Mouse (Mus musculus) forebrain, embryonic 14.5 days (tissue): Measurements from ENCODE around the gene Baiap2. TPM values are rescaled to one million over a fixed set of nuclear protein-coding genes. Genes with fewer than 3 reads are reported as not detected.

Experiments
- ATAC-seq: fragments of 200-750 bp; cut with Nextera tagmentation; 2 replicates; pipeline ENCODE4 v1.8.0; 2017; ENCODE audit warnings: mild to moderate bottlenecking, moderate library complexity
- DNase-seq: peaks from one replicate; pipeline ENCODE4 v3.0.0-alpha.2; 2015; ENCODE audit warnings: low spot score
- H3K27ac ChIP-seq: fragments of 300-500 bp; sonication (generic); 2 replicates; pipeline ENCODE4 v1.5.1; 2014; ENCODE audit warnings: low read depth, mild to moderate bottlenecking, control low read depth, low read length, moderate library complexity
- H3K27me3 ChIP-seq: fragments of 300-500 bp; sonication (generic); replicated peaks from 2 replicates; pipeline ENCODE4 v1.6.1; 2014; ENCODE audit warnings: low read length, control low read depth, mixed read lengths; ENCODE audit not compliant: control insufficient read depth, insufficient read depth
- H3K36me3 ChIP-seq: fragments of 300-500 bp; sonication (generic); 2 replicates; pipeline ENCODE4 v1.6.1; 2014; ENCODE audit warnings: low read length, control low read depth; ENCODE audit not compliant: control insufficient read depth, insufficient read depth
- H3K4me1 ChIP-seq: fragments of 300-500 bp; sonication (generic); 2 replicates; pipeline ENCODE4 v1.6.1; 2014; ENCODE audit warnings: antibody characterized with exemption, low read length, control low read depth; ENCODE audit not compliant: control insufficient read depth, insufficient read depth
- H3K4me2 ChIP-seq: fragments of 300-500 bp; sonication (generic); 2 replicates; pipeline ENCODE4 v1.6.1; 2014; ENCODE audit warnings: mild to moderate bottlenecking, control low read depth, low read length
- H3K4me3 ChIP-seq: fragments of 300-500 bp; sonication (generic); 2 replicates; pipeline ENCODE4 v1.5.1; 2014; ENCODE audit warnings: low read depth, low read length, control low read depth
- H3K9ac ChIP-seq: fragments of 300-500 bp; sonication (generic); 2 replicates; pipeline ENCODE4 v1.6.1; 2014; ENCODE audit warnings: mild to moderate bottlenecking, low read length, control low read depth, moderate library complexity
- H3K9me3 ChIP-seq: fragments of 300-500 bp; sonication (generic); replicated peaks from 2 replicates; pipeline ENCODE4 v1.6.1; 2016; ENCODE audit warnings: low read length, control low read depth, mixed read lengths; ENCODE audit not compliant: control insufficient read depth
- WGBS: fragments of 180-500 bp; shearing (Covaris S2); extraction: QIAGEN DNeasy Blood & Tissue Kit; methylation state at CpG from one replicate; pipeline ENCODE4 v1.1.7; 2014; 5-methylcytosine and 5-hydroxymethylcytosine counted together
- polyA plus RNA-seq: library from polyadenylated mRNA; unstranded; fragments of >200 nt; fragmentation: Nextera tagmentation; extraction: Ambion mirVana; gene quantifications from 2 replicates; pipeline ENCODE4 v1.2.1, GENCODE M21; 2014

Baiap2 gene
- polyA plus RNA-seq, 1 experiment from 2014 or later: 18.7 TPM

GRCm38 (mm10) chr11:119955432-119955831, 12.9 kb downstream of the Baiap2 start:
- no peaks in the 10 kb centered on the region for H3K9me3 ChIP-seq
- H3K9ac ChIP-seq: no peak overlapping the region
- peaks cover 7% of the 10 kb centered on the region; the same call in 1 of the 2 replicates for H3K4me1 ChIP-seq
- H3K4me3 ChIP-seq: no peak overlapping the region
- no peaks in the 10 kb centered on the region for H3K36me3 ChIP-seq
- no peak overlapping the region for H3K27ac ChIP-seq
- DNase-seq (no peak), ATAC-seq (no peak)
- no peaks in the 10 kb centered on the region for H3K27me3 ChIP-seq
- no peak overlapping the region for H3K4me2 ChIP-seq
- WGBS: 80% methylated on average over 3 of the region's 3 CpGs

DNA sequence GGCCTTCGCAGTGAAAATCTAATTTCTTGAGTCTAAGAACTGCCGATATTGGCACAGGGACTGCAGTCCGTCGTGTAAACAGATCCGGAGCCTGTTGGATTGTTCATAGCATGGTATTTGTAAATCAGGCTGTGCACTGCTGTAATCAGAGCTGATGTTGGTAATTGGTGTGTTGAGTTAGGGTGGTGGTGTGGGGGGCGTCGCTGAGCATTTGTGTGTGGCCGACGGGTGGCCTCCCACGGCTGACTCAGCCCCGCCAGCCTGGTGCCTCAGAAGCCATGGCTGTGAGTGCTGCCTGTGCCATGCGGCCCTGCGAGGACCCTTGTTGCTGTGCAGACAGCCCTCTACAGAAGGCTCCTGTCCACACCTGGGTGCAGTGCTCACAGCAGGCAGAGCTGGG, 14.0 kb downstream of the Baiap2 start:
- no peak for DNase-seq
- no peak overlapping the region for H3K9ac ChIP-seq
- ATAC-seq: no peak
- no peak overlapping the region for H3K27ac ChIP-seq
- no peak overlapping the region for H3K4me2 ChIP-seq
- WGBS: 76% methylated on average over 13 of the region's 13 CpGs
- H3K36me3 ChIP-seq: no peaks in the 10 kb centered on the region
- H3K9me3 ChIP-seq: no peaks in the 10 kb centered on the region
- H3K4me1 ChIP-seq: peaks cover 7% of the 10 kb centered on the region; the same call in 1 of the 2 replicates
- no peaks in the 10 kb centered on the region for H3K27me3 ChIP-seq
- H3K4me3 ChIP-seq: no peak overlapping the region

DNA sequence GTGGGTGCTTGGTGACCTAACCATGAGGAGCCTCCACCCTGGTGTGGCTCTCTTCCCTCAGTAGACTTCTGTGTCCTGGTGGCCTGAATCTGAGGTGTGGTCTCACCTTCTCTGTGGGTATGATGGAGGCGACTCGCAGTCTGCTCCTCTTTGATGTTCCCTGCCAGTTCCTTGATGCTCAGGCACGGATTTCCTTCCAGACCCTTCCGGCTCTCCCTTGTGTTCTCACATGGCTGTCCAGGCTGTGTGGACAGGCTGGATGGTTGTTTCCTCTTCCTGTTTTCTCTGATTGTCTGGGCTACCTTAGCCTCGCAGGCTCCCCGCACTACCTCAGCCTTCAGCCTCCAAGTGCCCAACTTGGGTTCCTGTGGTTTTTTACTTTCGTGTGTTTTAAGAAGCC, 16.3 kb downstream of the Baiap2 start:
- Histone ChIP-seq H3K4me2 (no peak overlapping the region), H3K9ac (no peak overlapping the region), H3K4me1 (no peaks in the 10 kb centered on the region), H3K27me3 (no peaks in the 10 kb centered on the region), H3K27ac (no peak overlapping the region), H3K4me3 (no peak overlapping the region), H3K36me3 (no peaks in the 10 kb centered on the region), H3K9me3 (no peaks in the 10 kb centered on the region)
- WGBS: 94% methylated on average over 7 of the region's 7 CpGs
- ATAC-seq (no peak), DNase-seq (no peak)

GRCm38 (mm10) chr11:119959714-119960113, 17.2 kb downstream of the Baiap2 start:
- ATAC-seq: no peak
- WGBS: 63% methylated on average over 4 of the region's 4 CpGs
- no peak overlapping the region for H3K27ac ChIP-seq
- H3K4me1 ChIP-seq: no peaks in the 10 kb centered on the region
- no peak overlapping the region for H3K4me3 ChIP-seq
- H3K36me3 ChIP-seq: no peaks in the 10 kb centered on the region
- no peaks in the 10 kb centered on the region for H3K27me3 ChIP-seq
- H3K9me3 ChIP-seq: no peaks in the 10 kb centered on the region
- H3K4me2 ChIP-seq: no peak overlapping the region
- DNase-seq: no peak
- H3K9ac ChIP-seq: no peak overlapping the region

DNA sequence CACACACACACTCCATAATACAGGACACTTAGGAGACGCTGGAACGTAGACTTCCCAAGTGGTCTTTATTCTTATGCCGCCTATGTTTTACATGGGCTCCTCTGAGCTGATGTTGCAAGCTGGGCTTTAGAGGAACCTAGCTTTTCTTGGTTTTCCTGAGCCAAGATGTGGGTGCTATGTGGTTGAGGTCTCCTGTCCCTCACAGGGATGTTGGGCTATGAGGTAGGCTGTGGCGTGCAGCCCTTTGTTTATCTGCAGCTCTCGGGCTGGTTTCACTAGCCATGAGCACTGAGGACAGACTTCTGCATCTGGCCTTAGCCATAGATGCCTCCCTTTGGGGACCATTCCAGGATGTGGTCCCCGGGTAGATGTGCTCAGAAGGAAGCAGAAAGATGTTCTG, 18.1 kb downstream of the Baiap2 start:
- Histone ChIP-seq H3K9me3 (no peaks in the 10 kb centered on the region), H3K36me3 (no peaks in the 10 kb centered on the region), H3K4me1 (no peaks in the 10 kb centered on the region), H3K4me3 (no peak overlapping the region), H3K9ac (no peak overlapping the region), H3K4me2 (no peak overlapping the region), H3K27me3 (no peaks in the 10 kb centered on the region), H3K27ac (no peak overlapping the region)
- ATAC-seq: no peak
- no peak for DNase-seq
- WGBS: 93% methylated on average over 6 of the region's 6 CpGs

DNA sequence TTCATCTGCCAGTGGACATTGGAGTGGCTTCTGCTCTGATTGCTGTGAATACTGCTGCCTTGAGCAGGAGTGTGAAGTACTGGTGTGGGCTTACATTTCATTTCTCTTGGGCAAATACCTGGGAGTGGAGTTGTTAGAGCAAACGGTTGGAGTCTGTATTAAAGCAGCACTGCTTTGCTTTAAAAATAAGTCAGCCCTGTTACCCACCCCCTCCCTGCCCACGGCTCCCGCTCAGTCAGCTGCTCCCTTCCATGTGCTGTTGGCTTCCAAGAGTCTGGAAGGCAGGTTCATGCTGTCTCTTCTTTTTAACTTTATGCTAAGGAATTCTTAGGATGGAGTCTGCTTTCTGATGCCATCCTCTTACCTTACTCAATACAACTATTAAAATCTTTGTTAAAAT, 18.9 kb downstream of the Baiap2 start:
- no peak for ATAC-seq
- no peaks in the 10 kb centered on the region for H3K4me1 ChIP-seq
- H3K36me3 ChIP-seq: no peaks in the 10 kb centered on the region
- H3K4me3 ChIP-seq: no peak overlapping the region
- no peak overlapping the region for H3K4me2 ChIP-seq
- H3K9ac ChIP-seq: no peak overlapping the region
- H3K27me3 ChIP-seq: no peaks in the 10 kb centered on the region
- H3K9me3 ChIP-seq: no peaks in the 10 kb centered on the region
- 84% methylated on average over 3 of the region's 3 CpGs for WGBS
- no peak overlapping the region for H3K27ac ChIP-seq
- no peak for DNase-seq

DNA sequence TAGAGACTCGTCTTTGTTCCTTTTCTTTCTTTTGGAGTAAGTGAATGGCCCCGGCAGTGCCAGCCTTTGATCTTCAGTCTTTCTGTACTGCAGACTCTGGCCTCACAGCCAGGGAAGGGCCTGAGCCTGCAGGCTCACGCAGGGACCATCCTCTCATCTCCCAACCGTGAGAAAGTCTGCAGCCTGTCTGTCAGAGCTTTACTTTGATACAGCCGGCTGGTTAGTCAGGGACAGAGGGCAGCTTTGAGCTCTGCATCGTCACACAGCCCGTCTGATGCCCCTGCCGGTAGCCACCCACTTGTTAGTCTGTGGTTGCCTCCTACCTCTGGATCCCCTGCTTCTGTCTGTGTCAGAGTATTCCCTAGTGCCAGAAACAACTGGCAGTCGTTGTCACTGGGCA, 22.5 kb downstream of the Baiap2 start:
- WGBS: 8% methylated on average over 9 of the region's 9 CpGs
- no peak; the same call in 1 of the 2 replicates for ATAC-seq
- peak overlapping the region; percentile 14; the same call in 1 of the 2 replicates for H3K27ac ChIP-seq

DNA sequence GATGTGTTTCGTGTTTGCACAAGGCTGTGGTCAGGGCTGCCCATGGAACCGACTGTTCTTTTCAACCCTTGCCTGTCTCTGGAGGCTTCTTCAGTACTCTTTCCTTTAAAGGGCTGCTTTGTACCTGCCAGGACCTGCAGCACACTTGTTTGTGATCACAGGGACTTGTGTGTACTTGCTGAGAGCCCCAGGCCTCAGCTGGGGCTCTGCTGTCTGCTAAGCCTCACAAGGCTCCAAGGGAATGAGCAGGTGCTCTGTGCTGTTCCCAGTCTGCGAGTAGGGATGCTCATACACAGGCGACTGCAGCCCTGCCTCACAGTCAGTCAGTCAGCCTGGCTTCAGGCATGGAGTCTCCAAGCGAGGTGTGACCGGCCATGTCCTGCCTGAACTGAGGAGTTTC, 23.7 kb downstream of the Baiap2 start:
- Histone ChIP-seq H3K36me3 (no peaks in the 10 kb centered on the region), H3K4me3 (no peak overlapping the region), H3K27ac (no peak overlapping the region), H3K4me1 (peaks cover 13% of the 10 kb centered on the region), H3K9ac (no peak overlapping the region), H3K4me2 (no peak overlapping the region), H3K27me3 (no peaks in the 10 kb centered on the region), H3K9me3 (no peaks in the 10 kb centered on the region)
- ATAC-seq (no peak), DNase-seq (no peak)
- WGBS: 87% methylated on average over 6 of the region's 6 CpGs

More for the DNA sequence above, 22.5 kb downstream of the Baiap2 start:
- H3K4me1 ChIP-seq: peaks cover 5% of the 10 kb centered on the region
- peak overlapping the region; percentile 25; the same call in 1 of the 2 replicates for H3K9ac ChIP-seq
- H3K27me3 ChIP-seq: no peaks in the 10 kb centered on the region
- no peak overlapping the region for H3K4me2 ChIP-seq
- no peaks in the 10 kb centered on the region for H3K36me3 ChIP-seq
- DNase-seq: peak; percentile 38
- no peaks in the 10 kb centered on the region for H3K9me3 ChIP-seq
- H3K4me3 ChIP-seq: no peak overlapping the region

DNA sequence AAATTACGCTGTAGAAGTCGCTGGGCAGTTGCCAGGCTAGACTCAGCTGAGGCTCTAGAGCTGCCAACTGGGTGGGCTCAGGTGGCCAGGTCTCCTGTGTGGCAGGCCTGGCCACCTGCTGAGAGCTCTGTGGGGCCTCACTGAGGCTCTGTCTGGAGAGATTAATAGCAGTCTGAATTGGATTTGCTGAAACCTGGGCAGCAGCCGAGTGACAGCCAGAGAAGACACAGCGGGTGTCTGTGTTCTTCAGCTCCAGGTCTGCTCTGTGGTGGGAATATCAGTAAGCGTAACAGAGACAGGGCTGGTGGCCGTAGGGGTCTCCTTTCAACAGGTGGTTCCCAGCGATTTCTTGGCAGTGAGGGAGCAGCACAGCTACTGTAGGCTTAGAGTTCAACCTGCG, 24.8 kb downstream of the Baiap2 start:
- Histone ChIP-seq H3K27me3 (no peaks in the 10 kb centered on the region), H3K36me3 (no peaks in the 10 kb centered on the region), H3K4me2 (no peak overlapping the region), H3K27ac (no peak overlapping the region), H3K9me3 (no peaks in the 10 kb centered on the region), H3K9ac (no peak overlapping the region), H3K4me3 (no peak overlapping the region), H3K4me1 (peaks cover 13% of the 10 kb centered on the region)
- DNase-seq (no peak), ATAC-seq (no peak)
- 74% methylated on average over 8 of the region's 8 CpGs for WGBS
